Mouse (Mus musculus): ENCODE measurements at regions not wholly inside any gene's neighbourhood (a gene's known extent, or its start where the extent isn't known, plus 50 kb on each side); places are given as distances from the start of the nearest gene placed in this dataset.
"Not testable (repeated sequence)": the region's sequence is repeated elsewhere in the genome, so short reads cannot be mapped to it uniquely, and the experiment has no call there.

DNA sequence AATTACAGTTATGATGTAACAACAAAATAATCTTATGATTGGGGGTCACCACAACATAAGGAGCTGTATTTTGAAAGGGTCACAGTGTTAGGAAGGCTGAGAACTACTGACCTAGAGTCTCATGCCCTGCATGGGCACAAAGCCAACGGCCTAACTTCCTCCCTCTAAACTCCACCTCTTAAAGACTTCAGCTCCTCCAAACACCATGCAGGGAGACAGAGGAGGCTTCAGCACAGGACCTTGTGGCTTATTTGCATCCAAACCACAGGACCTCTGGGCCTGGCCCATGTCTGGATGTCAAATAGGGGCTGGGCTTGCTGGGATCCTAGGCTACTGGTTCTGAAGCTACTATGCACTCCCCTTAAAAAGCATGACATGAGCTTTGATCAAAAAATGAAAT, 294.7 kb upstream of the Kdm8 start:
- DNase-seq (ENCODE audit: low read depth in 2 of 2, low spot score in 2 of 2), result no peak

DNA sequence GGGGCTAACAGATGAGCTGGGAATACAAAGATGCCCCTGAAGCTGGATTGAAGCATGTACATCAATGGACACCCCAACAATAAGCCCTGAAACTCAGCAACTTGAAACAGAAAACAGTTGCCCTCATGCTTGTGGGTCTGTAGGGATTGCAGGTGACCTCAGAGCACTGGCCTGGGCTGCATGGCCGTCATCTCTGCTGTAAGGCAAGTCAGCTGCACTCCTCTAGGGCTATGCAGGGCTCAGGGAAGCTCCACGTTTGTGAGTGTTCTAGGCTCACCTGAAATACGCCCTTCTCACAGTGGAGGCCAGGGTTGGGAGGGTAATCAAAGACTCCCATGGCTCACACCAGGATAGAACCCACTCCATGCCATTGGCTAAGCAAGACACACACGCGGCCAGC, 292.2 kb upstream of the Kdm8 start:
- DNase-seq (ENCODE audit: low read depth in 2 of 2, low spot score in 2 of 2), result no peak

DNA sequence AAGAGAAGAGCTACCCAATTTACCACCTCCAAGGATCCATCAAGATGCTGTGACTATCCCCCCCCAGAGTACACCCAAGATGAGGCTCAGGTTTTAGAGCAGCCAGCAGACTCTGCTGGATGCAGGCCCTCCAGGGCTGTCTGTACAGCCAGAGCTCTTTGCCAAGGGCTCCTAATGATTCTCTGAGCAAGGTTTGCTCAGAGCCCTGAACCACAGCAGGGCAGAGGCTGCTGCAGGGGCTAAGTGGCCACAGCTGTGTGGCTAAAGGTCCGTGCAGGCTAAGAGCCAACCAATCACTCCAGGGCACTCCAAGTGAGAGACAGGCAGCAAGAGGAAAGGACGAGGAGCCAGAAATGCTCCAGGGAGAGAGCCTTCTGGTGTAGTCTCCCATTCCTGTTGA, 289.2 kb upstream of the Kdm8 start:
- no peak for DNase-seq (ENCODE audit: low read depth in 2 of 2, low spot score in 2 of 2)

DNA sequence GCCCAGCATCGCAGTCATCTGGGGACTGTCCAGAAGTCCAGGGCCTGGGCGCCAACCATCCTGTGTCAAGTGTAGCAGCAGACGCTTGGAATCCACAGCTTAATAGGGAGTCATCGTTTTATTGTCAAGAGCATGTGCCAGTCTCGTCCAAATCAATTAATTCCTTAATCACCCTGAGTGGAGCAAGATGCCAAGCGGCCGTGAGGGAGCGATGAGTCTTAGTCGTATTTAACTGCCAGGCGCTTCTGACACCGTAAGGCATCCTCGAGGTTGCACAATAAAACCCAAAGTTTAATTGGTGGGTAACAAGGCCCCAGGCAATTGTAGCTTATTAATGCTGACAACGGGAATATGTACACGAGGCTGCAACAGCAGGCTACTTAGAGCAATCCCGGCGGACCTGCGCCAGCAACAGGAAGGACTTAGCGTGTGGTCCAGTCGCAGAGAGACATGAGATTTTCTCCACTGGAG, 277.6 kb upstream of the Kdm8 start:
- DNase-seq (ENCODE audit: low read depth in 2 of 2, low spot score in 2 of 2), result no peak

DNA sequence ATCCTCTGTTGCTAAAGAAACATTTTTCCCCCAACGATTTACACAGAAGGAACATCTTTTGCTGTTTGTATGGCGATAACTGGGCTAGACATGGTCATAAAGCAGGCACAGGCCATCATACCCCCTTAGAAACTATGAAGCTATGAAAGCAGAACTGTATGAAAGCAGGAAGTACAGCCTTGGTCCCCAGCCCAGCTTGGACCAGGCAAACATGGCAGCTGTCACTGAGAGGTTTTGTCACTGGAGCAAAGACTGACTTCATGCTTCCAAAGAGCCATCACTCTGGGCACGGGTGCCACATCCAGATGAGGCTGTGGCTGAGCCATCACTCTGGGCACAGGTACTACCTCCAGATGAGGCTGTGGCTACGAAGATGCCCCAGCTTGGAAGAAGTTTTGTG, 276.8 kb upstream of the Kdm8 start:
- no peak for DNase-seq (ENCODE audit: low read depth in 2 of 2, low spot score in 2 of 2)

DNA sequence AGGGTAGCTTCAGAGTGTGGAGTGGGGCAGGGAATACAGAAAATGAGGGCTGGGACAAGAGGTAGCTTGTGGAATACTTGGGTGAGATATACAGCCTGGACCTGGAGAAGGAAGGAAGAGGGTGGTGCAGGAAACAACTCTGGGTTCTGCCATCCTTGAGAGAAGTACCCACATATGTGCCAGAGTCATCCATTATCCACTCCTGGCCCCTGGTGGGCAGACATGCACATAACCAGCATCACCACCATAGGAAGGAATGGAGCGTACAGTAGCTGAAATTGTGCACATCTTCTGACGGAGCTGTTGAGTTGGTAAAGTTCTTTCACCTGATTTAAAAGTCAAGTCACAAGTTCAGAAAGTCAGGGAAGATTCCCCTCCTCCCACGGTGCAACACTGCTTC, 262.9 kb upstream of the Kdm8 start:
- no peak for DNase-seq (ENCODE audit: low read depth in 2 of 2, low spot score in 2 of 2)

DNA sequence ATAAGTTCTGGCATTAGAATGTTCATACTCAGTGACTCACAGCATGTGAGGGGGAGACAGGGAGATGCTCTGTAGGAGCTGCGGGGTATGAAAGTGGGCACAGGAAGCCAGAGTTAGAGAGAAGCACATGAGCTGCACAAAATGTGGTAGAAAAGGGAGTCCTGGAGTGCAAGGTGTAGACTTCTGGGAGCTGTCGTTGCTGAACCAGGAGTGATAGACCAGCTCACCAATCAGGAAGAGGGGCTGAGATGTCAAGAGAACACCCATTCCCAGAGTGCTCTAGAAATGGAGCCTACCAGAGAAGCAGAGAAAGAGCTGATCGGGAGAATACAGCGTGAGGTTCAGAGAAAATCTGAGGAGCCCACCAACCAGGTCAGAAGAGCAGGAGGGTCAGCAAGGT, 262.2 kb upstream of the Kdm8 start:
- DNase-seq (ENCODE audit: low read depth in 2 of 2, low spot score in 2 of 2), result no peak

DNA sequence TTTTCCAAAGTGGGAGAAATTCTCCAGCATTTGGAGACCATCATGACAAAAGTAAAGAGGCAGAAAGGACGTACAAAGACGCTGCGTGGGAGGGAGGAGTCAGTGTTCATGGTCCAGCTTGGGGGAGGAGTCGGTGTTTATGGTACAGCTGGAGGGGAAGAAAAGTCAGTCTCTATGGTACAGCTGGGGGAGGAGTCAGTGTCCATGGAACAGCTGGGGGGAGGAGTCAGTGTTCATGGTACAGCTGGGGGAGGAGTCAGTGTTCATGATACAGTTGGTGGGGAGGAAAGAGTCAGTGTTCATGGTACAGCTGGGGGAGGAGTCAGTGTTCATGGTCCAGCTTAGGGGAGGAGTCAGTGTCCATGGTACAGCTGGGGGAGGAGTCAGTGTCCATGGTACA, 261.5 kb upstream of the Kdm8 start:
- DNase-seq (ENCODE audit: low read depth in 2 of 2, low spot score in 2 of 2), result not testable (repeated sequence)

DNA sequence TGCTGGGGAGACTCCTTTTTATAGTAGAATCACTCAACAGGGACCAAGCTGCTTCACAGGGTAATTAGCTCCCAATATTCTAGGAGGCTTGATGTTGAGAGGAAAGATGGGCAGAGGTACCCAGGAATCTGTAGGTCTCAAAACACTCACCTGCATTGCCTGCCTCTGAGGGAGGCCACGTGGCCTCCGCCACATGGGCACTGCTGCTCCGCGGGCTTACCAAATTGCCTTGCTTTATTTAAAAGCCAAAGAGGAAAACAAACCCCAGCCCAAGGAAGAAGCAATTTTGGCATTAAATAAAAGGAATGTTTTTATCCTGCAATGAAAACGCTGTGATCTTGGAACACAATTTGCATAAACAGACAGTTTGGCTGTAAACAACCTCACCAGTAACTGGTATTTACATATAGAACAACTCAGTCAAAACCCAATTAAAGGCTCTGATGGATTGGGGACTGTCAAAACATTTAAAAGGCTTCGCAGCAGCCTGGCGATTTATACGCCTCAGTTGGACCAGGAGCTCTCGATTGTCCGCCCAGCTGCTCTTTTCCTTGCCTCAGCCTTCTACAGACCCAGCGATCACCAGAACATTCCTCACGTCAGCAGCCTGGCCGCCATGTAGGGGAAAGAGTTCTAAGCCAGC, 259.3 kb upstream of the Kdm8 start:
- DNase-seq (ENCODE audit: low read depth in 2 of 2, low spot score in 2 of 2), result no peak

DNA sequence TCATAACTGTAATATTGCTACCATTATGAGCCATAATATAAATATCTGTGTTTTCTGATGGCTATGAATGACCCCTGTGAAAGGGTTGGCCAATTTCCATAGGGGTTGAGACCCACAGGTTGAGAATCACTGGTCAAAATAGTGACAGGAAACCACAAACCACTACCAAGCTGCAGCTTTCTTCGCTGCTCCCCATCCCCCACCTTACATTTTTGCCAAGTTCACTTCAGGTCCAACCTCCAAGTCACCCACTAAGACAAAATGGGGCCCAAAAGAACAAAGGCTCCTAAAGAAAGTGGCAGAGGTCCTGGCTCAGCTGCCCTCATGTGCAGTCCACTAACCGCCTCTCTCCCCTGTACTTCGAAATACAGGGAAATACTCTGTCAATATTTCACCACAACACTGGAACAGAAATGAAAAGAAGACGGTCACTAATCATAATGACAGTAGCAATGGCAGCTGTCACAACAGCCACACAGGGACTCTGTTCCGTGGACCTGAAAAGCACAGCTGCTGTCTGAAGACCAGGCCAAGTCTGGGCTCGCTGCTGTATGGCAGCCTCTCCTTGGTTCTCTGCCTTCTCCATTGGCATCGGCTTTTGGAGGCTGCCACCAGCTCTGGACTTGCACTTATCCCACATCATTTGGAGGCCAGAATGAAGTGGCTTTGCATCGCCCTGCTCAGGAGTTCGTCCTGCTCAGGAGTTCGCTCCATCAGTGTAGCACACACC, 257.3 kb upstream of the Kdm8 start:
- DNase-seq (ENCODE audit: low read depth in 2 of 2, low spot score in 2 of 2), result no peak

DNA sequence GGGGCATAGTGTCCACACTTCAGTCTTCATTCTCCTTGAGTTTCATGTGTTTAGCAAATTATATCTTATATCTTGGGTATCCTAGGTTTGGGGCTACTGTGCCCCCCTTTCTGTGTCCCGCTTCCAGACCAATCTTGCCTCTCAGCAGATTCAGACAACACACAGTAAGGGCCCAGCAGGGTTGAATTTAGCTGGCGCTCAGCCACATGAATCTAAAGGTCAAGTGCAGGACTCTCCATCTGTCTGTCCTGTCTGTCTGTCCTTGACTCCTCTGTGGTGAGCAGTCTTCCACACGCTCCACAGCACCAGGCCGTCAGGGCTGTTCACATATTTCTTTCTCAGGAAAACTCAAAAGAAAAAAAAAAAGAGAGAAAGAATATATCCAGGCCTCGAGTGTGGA, 255.5 kb upstream of the Kdm8 start:
- no peak for DNase-seq (ENCODE audit: low read depth in 2 of 2, low spot score in 2 of 2)

DNA sequence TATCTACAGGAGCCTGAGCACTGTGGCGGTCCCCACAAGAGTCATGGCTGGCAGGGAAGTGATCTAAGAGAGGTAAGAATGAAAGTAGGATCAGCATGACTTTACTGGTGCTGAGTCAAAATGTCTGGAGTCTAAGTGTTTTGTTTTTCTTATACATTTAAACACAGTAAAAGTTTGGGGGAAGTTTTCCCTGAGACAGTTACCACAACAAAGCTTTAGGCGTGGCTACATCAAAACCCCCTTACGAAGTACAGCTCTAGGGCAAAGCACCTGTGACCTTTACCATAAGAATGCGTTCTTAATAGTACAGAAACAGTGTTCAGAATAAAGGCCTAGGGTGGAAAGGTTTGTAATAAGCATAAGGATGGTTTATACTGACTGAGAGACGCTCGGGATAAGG, 254.4 kb upstream of the Kdm8 start:
- no peak for DNase-seq (ENCODE audit: low read depth in 2 of 2, low spot score in 2 of 2)

DNA sequence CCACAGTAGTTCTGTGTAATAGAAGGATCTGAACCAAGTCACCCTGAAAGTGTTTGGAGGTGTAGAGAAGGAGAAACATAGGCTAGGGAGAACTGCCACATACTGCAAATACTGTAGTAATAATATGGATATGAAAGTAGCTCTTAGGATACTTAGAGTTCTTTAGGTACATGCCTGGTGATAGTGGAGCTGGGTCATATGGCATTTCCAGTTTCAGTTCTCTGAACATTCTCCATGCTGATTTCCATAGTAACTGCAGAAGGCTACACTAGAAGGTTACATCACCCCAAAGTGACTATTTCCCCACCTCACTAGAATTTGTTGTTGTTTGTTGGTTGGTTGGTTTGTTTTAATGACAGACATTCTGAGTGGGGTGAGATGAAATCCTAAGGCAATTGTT, 253.2 kb upstream of the Kdm8 start:
- DNase-seq (ENCODE audit: low read depth in 2 of 2, low spot score in 2 of 2), result no peak

DNA sequence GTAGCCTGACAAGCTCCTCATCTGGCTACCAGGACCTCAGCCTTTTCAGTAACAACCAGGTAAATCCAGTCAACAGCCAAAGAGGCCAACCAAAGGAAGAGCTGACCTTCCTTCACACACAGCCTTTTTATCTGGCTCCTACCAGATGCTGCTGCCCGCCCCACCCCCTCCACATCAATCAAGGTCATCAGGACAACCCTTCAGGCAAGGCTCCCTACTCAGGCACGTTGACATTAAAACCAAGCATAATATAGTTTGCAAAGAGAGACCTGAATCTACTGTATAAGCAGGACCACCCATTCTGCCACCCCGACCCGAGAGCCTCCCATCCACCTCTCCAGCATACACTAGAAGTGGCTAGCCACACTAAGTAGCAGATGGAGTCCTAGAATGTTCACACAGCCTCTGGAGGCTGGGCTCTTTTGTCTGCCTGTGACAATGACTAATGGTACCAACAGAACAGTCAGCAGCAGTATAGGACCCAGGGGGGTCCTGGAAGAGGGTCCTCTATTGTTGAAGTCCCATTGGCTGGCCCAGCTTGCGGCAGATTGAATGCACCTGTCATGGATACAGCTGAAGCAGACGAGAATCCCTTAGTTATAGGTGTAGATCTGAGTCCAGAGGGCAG, 233.0 kb upstream of the Kdm8 start:
- DNase-seq (ENCODE audit: low read depth in 2 of 2, low spot score in 2 of 2), result no peak

DNA sequence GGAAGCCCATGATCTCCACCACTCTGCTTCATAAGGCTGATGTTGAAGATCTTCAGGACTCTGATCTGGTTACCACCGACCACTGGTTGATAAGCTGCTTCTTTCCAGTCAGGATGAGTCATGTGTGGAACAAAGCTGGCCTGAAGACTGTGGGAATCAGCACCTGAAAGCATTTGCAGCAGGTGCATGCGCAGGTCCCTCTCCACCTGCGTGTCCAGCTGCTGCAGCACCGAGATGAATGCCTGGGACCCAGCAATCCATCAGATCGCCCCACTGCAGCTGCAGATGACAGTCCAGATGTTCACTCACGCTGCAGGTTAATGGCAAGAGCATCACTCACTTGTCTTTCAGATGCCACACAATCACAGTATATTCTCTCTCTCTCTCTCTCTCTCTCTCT, 230.4 kb upstream of the Kdm8 start:
- DNase-seq (ENCODE audit: low read depth in 2 of 2, low spot score in 2 of 2), result no peak

DNA sequence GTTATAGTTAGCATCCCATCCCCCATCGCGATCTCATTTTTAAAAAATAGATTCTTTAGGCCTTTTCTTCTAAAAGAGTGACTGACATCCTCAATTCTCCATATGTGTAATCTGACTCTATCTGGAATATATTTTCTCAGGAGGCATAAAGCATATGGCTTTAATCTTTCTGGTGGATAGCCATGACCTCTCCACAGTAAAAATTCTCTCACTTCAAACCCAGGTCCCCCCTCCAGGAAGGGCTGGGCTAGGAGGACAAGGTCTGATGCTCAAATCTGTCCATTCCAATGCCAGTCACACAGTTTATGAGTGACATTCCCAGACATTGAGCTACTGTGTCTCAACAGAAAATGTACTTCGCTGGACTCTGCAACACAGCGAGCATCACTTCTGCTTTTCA, 226.8 kb upstream of the Kdm8 start:
- DNase-seq (ENCODE audit: low read depth in 2 of 2, low spot score in 2 of 2), result no peak

DNA sequence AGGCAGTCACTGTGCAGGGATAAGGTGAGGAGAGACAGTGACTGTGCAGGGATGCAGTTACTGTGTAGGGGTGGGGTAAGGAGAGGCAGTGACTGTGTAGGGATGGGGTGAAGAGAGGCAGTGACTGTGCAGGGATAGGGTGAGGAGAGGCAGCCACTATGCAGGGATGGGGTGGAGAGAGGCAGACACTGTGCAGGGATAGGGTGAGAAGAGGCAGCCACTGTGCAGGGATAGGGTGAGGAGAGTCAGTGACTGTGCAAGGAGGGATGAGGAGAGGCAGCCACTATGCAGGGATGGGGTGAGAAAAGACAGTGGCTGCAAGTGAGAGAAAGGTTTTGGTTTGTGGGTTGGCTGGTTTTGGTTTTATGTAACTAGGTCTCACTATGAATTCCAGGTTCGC, 221.8 kb upstream of the Kdm8 start:
- DNase-seq (ENCODE audit: low read depth in 2 of 2, low spot score in 2 of 2), result no peak

DNA sequence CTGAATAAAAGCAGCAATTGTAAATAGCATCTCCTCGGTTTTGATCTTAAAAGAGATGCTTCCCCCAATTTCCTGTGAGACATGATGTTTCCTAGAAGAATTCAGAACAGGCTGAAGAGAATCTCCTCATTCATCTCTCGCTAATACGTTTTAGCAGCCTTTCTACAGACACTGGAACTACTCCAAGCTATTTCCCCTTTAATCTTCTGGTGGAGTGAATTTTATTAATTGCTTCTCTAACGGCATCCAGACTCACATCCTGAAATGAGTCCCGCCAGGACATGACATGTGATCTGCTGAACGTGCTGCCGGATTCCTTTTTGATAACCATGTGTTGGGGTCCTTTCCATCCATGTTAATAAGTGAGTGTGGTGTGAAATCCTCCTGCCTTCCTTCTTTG, 209.6 kb upstream of the Kdm8 start:
- DNase-seq (ENCODE audit: low read depth in 2 of 2, low spot score in 2 of 2), result no peak

DNA sequence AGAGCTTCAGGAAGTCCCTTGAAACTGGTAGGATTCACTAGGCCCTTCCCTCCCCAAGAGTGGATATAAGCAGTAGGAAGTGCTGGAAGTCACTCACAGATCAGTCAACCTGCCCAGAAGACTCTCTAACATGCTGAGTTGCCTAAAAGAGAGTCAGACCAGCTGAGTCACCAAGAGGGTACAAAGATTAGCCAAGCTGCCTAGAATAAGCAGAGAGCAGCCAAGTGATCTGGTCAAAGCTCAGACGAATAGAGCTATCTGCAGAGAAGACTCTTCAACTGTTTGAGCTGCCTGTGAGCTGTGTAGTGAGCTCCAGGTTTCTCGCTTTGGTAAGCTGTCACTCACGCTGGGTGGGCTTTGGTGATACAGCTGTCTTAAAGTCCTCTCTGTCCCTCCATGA, 207.4 kb upstream of the Kdm8 start:
- DNase-seq (ENCODE audit: low read depth in 2 of 2, low spot score in 2 of 2), result no peak

DNA sequence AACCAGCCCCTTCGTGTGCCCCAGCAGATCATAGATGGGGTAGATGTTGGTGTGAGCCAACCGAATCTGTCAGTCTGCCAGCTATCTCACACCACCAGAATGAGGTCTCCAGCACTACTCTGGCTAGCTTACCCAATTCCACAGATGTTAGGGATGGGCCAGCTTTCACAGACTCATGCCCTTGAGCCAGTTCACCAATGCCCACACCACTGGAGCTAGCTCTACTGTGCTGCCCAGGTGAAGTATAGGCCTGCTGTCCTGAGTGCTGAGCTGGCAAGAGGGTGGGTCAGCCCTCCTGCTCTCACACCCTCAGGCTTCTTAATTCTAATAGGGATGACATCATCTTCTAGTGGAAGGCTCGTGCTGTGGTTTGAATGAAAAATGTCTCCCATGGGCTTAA, 201.5 kb upstream of the Kdm8 start:
- DNase-seq (ENCODE audit: low read depth in 2 of 2, low spot score in 2 of 2), result no peak

DNA sequence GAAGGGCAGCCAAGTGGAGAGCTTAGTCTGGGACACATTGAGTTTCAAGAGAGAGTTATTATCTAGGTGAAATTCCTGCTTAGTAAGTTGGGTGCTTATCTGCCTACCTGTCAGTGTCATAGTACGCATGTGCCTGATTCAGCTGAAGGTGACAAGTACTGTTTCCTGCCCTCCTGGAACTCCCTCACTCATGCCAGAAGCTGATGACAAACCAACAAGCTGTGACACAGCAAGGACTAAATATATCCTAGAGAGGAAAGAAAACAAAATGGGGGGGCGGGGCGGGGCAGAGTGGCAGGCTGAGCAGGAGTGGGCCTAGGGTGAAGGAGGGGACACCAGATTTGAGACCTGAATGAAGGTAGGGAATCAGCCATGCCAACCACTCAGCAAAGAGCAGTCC, 196.1 kb upstream of the Kdm8 start:
- no peak for DNase-seq (ENCODE audit: low read depth in 2 of 2, low spot score in 2 of 2)

DNA sequence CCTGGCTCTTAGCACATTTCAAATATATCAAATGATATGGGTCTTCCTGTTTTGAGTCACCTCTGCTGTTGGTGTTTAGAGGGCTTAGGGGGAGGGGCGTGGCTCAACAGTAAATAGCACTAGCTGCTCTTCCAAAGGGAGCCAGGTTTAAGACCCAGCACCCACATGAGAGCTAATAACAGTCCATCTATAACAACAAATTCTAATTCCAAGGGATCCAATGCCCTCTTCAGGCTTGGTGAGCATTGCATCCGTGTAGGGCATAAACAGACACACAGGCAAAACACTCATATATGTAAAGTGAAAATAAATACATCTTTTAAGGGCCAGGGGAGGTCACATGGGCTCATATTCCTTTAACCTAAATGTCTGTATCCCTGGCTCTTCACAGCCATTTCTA, 194.1 kb upstream of the Kdm8 start:
- no peak for DNase-seq (ENCODE audit: low read depth in 2 of 2, low spot score in 2 of 2)
